Mouse (Mus musculus): ENCODE data around the gene Tram1l1. TPM values are rescaled to one million over a fixed set of nuclear protein-coding genes. Genes with fewer than 3 reads are reported as not detected.

The Tram1l1 gene
- total RNA-seq (2023): not detected

GRCm38 (mm10) chr3:124320821-124321576, at the start of gene Tram1l1:
TSS of gene Tram1l1 (plus strand) at chr3:124320855.

Other genes starting within 250 kb of the Tram1l1 start
- gene 1700006A11Rik, start 105.2 kb downstream of the Tram1l1 start, total RNA-seq (2023): not detected

Measured in monocyte, adult 59 days (primary cell).